Mouse (Mus musculus): ENCODE measurements around the gene Kng2.
"Not testable (repeated sequence)": the region's sequence is repeated elsewhere in the genome, so short reads cannot be mapped to it uniquely, and the experiment has no call there.

Kng2 gene

GRCm38 (mm10) chr16:23028966-23029600 lies at the start of gene Kng2:
Gene Kng2 (minus strand): TSS chr16:23029482.
- not testable (repeated sequence) for DNase-seq

DNA sequence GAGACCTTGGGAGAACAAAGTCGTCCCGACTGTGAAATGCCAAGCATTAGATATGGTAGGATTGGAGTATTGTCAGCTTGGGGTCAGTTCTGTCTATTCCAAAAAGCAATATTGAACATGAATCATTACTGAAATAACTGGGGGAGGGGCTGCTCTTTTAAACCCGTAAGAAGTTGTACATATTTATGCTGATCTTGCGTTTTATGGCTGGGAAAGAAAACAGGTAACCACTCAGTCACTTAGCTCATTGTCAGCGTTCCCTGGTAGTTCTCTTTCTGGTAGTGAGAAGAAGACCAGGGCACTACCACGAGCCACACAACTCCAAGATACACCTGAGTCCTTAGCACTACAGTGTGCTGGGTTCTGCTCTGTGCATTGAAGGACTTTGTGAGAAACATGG lies 48.2 kb upstream of the Kng2 start:
- not testable (repeated sequence) for DNase-seq

DNA sequence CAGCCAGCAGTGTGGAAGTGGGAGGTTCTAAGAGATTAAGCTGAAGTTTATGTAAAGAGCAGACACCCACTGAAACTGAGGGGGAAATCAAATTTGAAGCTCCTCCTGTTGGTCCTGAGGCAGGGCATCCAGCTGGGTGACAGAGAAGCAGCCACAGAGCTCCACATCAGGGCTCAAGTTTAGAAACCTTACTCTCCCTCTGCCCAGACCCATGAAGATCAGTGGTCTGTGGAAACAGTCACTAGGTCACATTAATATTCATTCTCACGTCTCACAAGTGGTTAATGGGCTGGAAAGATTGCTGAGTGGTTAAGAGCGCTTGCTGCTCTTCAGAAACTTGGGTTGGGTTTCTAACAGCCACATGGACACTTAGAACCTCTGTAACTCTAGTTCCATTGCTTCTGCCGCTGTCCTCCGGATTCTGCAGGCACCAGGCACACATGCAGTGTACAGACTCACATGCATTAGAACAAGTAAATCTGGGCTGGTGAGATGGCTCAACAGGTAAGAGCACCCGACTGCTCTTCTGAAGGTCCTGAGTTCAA lies 31.6 kb upstream of the Kng2 start:
- not testable (repeated sequence) for DNase-seq

- not testable (repeated sequence) for DNase-seq
These were observed 30.3 kb upstream of the Kng2 start for GRCm38 (mm10) chr16:23059630-23060029.

GRCm38 (mm10) chr16:23057668-23058447 lies 28.6 kb upstream of the Kng2 start, which contains the start of gene Kng1:
Gene Kng1 (plus strand): TSS chr16:23057865.
- not testable (repeated sequence) for DNase-seq

DNA sequence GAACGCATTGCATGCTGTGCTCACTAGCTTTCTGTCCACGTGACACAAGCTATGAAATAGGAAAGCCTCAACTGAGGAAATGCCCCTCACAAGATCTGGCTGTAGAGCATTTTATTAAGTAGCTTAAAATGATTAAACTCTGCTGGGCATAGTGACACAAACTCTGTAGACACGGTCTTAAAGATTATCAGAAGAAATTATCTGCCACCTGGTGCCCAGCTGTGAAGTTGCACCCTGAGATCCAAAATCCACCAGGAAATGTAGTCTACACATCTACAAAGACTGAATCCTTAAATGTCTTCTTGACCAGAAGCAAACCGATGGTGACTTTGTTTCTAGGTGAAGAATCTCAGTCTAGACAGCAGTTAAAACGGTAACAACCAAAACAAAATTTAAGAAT lies 17.0 kb upstream of the Kng2 start:
- DNase-seq: peak; percentile 56

- no peak for DNase-seq
These were observed 11.6 kb upstream of the Kng2 start for GRCm38 (mm10) chr16:23040876-23041275.

GRCm38 (mm10) chr16:23039281-23039680 lies 10.0 kb upstream of the Kng2 start:
- DNase-seq: no peak

GRCm38 (mm10) chr16:23037744-23038143 lies 8.5 kb upstream of the Kng2 start:
- no peak for DNase-seq

DNA sequence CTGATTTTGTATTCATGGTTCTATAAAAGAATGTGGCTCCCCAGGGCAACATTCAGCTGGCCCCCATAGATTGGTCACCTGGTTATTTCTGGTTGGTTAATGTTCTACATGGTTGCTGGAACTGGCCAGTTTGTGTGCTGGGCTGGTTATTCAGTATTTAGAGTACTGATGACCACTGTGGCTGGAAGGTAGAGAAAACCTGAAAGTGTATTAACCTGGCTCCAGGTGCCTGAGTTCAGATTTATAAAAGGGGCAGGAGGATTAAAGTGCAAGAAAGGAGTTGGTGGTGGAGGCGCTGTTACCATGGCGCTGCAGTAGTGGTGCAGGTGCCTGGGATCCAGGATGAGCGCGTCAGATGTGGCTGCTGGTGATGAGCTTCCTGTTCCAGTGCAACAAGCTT lies 4.4 kb upstream of the Kng2 start:
- DNase-seq: no peak

- DNase-seq: no peak
These were observed 1.6 kb upstream of the Kng2 start for GRCm38 (mm10) chr16:23030673-23031435.

GRCm38 (mm10) chr16:23027341-23027740 lies 1.9 kb downstream of the Kng2 start:
- DNase-seq: not testable (repeated sequence)

- DNase-seq: no peak
These were observed 2.7 kb downstream of the Kng2 start for GRCm38 (mm10) chr16:23026582-23026981.

- DNase-seq: no peak
These were observed 4.2 kb downstream of the Kng2 start for GRCm38 (mm10) chr16:23025111-23025510.

DNA sequence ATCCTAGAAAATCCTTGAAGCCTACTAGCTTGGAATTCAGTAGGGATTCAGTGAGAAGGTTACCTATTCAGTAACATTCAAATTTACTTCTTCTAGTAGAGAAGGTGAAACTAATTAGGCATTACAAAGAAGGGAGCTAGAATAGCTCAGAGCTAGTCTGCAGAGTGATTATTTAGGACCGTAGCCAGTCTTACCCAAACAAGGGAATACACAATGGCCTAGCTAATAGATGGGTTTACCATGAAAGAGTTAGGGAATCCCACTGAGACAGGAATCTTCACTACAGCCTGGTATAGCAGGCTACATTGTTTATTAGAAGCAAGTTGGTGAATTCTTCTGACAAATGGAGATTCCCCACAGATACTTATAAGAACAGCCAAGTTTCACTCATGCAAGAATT lies 8.7 kb downstream of the Kng2 start:
- not testable (repeated sequence) for DNase-seq

GRCm38 (mm10) chr16:23014645-23015044 lies 14.6 kb downstream of the Kng2 start:
- not testable (repeated sequence) for DNase-seq

GRCm38 (mm10) chr16:23013786-23014185 lies 15.5 kb downstream of the Kng2 start:
- not testable (repeated sequence) for DNase-seq

DNA sequence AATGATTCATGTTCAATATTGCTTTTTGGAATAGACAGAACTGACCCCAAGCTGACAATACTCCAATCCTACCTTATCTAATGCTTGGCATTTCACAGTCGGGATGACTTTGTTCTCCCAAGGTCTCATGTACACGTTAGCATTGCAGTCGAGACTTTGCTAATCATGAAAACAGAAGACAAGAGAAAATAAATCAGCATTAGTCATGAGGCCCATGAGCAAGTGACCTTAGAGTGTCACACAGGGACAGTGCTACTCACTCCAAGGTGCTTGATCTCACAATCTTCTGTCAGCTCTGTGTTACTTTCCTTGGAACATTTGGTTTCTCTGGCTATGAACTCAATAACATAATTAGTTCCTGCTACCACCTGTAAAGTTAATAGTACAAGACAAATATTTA lies 32.3 kb downstream of the Kng2 start:
- DNase-seq: not testable (repeated sequence)

- DNase-seq: no peak
These were observed 61.8 kb downstream of the Kng2 start for GRCm38 (mm10) chr16:22967383-22968030.

DNA sequence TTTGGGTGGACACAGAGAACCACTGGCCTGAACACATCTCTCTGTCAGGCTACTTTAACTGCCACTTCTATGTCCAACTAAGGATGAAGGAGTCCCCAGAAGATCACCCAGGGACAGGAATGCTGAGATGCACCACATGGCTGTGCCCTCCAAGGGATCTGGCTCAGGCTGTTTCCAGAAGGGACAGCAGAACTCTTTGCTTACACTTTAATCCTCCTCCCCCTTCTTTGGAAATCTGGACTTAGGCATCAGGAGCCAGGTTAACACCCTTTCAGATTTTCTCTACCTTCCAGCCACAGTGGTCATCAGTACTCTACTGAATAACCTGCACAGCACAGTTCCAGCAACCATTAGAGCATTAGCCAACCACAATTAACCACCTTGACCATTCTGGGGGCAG lies 66.0 kb downstream of the Kng2 start:
- no peak for DNase-seq

- peak; percentile 59 for DNase-seq
These were observed 67.0 kb downstream of the Kng2 start for GRCm38 (mm10) chr16:22962256-22962655.

- DNase-seq: no peak
These were observed 68.2 kb downstream of the Kng2 start for GRCm38 (mm10) chr16:22961073-22961472.

DNA sequence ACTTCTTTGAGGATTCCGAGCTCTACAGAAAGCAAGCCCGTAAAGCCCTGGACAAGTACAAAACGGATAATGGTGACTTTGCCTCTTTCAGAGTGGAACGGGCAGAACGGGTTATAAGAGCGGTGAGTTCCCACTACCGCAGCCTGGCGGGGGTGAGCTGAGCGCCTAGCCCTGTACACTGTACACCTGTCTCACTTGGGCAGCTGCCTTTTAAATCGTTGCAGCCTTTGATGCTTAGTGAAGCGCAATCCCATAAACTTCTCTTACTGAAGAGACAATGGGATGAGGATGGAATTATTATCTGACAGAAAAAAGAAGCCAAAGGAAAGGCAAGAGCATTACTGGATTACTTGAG lies 73.2 kb downstream of the Kng2 start:
- no peak for DNase-seq
